Mouse (Mus musculus) CH12.LX (cell line): Measurements from ENCODE around the gene Msmp. TPM values are rescaled to one million over a fixed set of nuclear protein-coding genes. Genes with fewer than 3 reads are reported as not detected.
A peak's percentile ranks its signal among the peaks of the same experiment; 100 is the strongest.

ENCODE experiments used
- DNase-seq: peaks from one replicate; pipeline ENCODE4 v3.0.0-alpha.2; 2013; ENCODE audit errors: extremely low read depth
- H3K27ac ChIP-seq: 2 replicates; pipeline ENCODE4 v1.5.1; 2012; ENCODE audit warnings: low read depth, mild to moderate bottlenecking, control low read depth, moderate library complexity; ENCODE audit not compliant: insufficient read depth
- H3K27me3 ChIP-seq: replicated peaks from 2 replicates; pipeline ENCODE3; 2012; ENCODE audit warnings: inconsistent platforms
- H3K36me3 ChIP-seq, 2 experiments: replicated peaks in 1 of 2; 2 replicates each; pipeline versions ENCODE3 to v1.6.1; 2012; ENCODE audit warnings: inconsistent platforms in 1 of 2, low read length in 1 of 2, mild to moderate bottlenecking in 1 of 2, mixed read lengths in 1 of 2, moderate library complexity in 1 of 2; ENCODE audit not compliant: control insufficient read depth in 1 of 2, insufficient read depth in 1 of 2
- H3K4me1 ChIP-seq, 2 experiments: 2 replicates each; pipeline ENCODE4 v1.6.1; 2012; ENCODE audit warnings: inconsistent platforms in 1 of 2, moderate library complexity in 1 of 2; ENCODE audit not compliant: insufficient read depth in 2 of 2, control insufficient read depth in 1 of 2
- H3K4me2 ChIP-seq: 2 replicates; pipeline ENCODE4 v1.6.1; 2012; ENCODE audit warnings: low read depth, mild to moderate bottlenecking, control low read depth; ENCODE audit not compliant: poor library complexity, insufficient read depth, severe bottlenecking
- H3K4me3 ChIP-seq, 3 experiments: fragments of 150-350 bp in 1 of 3; sonication (generic) in 1 of 3; replicated peaks in 1 of 3; 2 replicates each; pipeline versions ENCODE3 to v1.5.1; 2011 to 2012; ENCODE audit warnings: low read depth in 2 of 3, low read length in 2 of 3, mild to moderate bottlenecking in 2 of 3, moderate library complexity in 2 of 3, control low read depth in 1 of 3, improper control_type of control experiment in 1 of 3, inconsistent platforms in 1 of 3, mixed read lengths in 1 of 3; ENCODE audit not compliant: poor library complexity in 1 of 3
- H3K79me2 ChIP-seq: replicated peaks from 2 replicates; pipeline ENCODE4 v1.6.1; 2012; ENCODE audit warnings: mild to moderate bottlenecking, moderate library complexity; ENCODE audit not compliant: control insufficient read depth, poor library complexity, insufficient read depth, severe bottlenecking; ENCODE audit errors: extremely low read depth
- H3K9ac ChIP-seq: 2 replicates; pipeline ENCODE4 v1.6.1; 2012; ENCODE audit warnings: low read depth, mild to moderate bottlenecking, control low read depth, moderate library complexity; ENCODE audit not compliant: insufficient read depth
- H3K9me3 ChIP-seq: replicated peaks from 2 replicates; pipeline ENCODE3; 2012; ENCODE audit warnings: low read length, inconsistent platforms, mixed read lengths
- BHLHE40 ChIP-seq: IDR thresholded peaks from 2 replicates; pipeline ENCODE4 v1.6.1; 2011; ENCODE audit warnings: mild to moderate bottlenecking, low read depth, low read length, improper control_type of control experiment
- CHD1 ChIP-seq: IDR thresholded peaks from 2 replicates; pipeline ENCODE4 v1.6.1; 2012; ENCODE audit warnings: low read depth, low read length, improper control_type of control experiment, inconsistent platforms
- CHD2 ChIP-seq: IDR thresholded peaks from 2 replicates; pipeline ENCODE4 v1.6.1; 2011; ENCODE audit warnings: low read length, improper control_type of control experiment
- CTCF ChIP-seq, 2 experiments: IDR thresholded peaks in 1 of 2; conservative IDR thresholded peaks in 1 of 2; 2 replicates each; pipeline ENCODE4 v1.5.1; 2011 to 2012; ENCODE audit warnings: low read depth in 2 of 2, low read length in 2 of 2, improper control_type of control experiment in 1 of 2, inconsistent platforms in 1 of 2, mild to moderate bottlenecking in 1 of 2, moderate library complexity in 1 of 2
- E2F4 ChIP-seq: IDR thresholded peaks from 2 replicates; pipeline ENCODE4 v1.6.1; 2011; ENCODE audit warnings: low read depth, low read length, improper control_type of control experiment; ENCODE audit not compliant: insufficient replicate concordance
- ELF1 ChIP-seq: IDR thresholded peaks from 2 replicates; pipeline ENCODE4 v1.6.1; 2014; ENCODE audit warnings: low read depth, mild to moderate bottlenecking, inconsistent platforms, low read length, improper control_type of control experiment
- EP300 ChIP-seq: IDR thresholded peaks from 2 replicates; pipeline ENCODE4 v1.6.1; 2011; ENCODE audit warnings: low read length, improper control_type of control experiment
- ETS1 ChIP-seq: conservative IDR thresholded peaks from 2 replicates; pipeline ENCODE4 v1.6.1; 2012; ENCODE audit warnings: low read depth, mild to moderate bottlenecking, inconsistent platforms, low read length, improper control_type of control experiment, moderate library complexity
- GABPA ChIP-seq: IDR thresholded peaks from 2 replicates; pipeline ENCODE4 v1.6.1; 2012; ENCODE audit warnings: low read depth, low read length, improper control_type of control experiment, inconsistent platforms; ENCODE audit not compliant: insufficient replicate concordance
- HCFC1 ChIP-seq: IDR thresholded peaks from 2 replicates; pipeline ENCODE4 v1.6.1; 2012; ENCODE audit warnings: low read depth, mild to moderate bottlenecking, inconsistent platforms, low read length, improper control_type of control experiment
- IRF4 ChIP-seq: IDR thresholded peaks from 2 replicates; pipeline ENCODE4 v1.6.1; 2014; ENCODE audit warnings: low read depth, mild to moderate bottlenecking, inconsistent platforms, low read length, improper control_type of control experiment
- JUN ChIP-seq: IDR thresholded peaks from 2 replicates; pipeline ENCODE4 v1.6.1; 2011; ENCODE audit warnings: low read depth, mild to moderate bottlenecking, low read length, improper control_type of control experiment, moderate library complexity; ENCODE audit not compliant: insufficient read depth
- JUND ChIP-seq: conservative IDR thresholded peaks from 2 replicates; pipeline ENCODE4 v1.6.1; 2011; ENCODE audit warnings: low read depth, low read length, improper control_type of control experiment
- KAT2A ChIP-seq: IDR thresholded peaks from 2 replicates; pipeline ENCODE4 v1.6.1; 2012; ENCODE audit warnings: low read length, improper control_type of control experiment, inconsistent platforms; ENCODE audit not compliant: insufficient replicate concordance
- MAFK ChIP-seq: IDR thresholded peaks from 2 replicates; pipeline ENCODE4 v1.6.1; 2011; ENCODE audit warnings: low read length, improper control_type of control experiment; ENCODE audit not compliant: insufficient replicate concordance
- MAX ChIP-seq: IDR thresholded peaks from 2 replicates; pipeline ENCODE4 v1.6.1; 2011; ENCODE audit warnings: low read length, improper control_type of control experiment
- MAZ ChIP-seq: IDR thresholded peaks from 2 replicates; pipeline ENCODE4 v1.6.1; 2012; ENCODE audit warnings: low read depth, mild to moderate bottlenecking, inconsistent platforms, low read length, improper control_type of control experiment, moderate library complexity
- MEF2A ChIP-seq: IDR thresholded peaks from 2 replicates; pipeline ENCODE4 v1.6.1; 2014; ENCODE audit warnings: low read depth, mild to moderate bottlenecking, inconsistent platforms, low read length, improper control_type of control experiment, borderline replicate concordance
- MXI1 ChIP-seq: IDR thresholded peaks from 2 replicates; pipeline ENCODE4 v1.6.1; 2011; ENCODE audit warnings: mild to moderate bottlenecking, low read depth, low read length, improper control_type of control experiment
- MYC ChIP-seq: IDR thresholded peaks from 2 replicates; pipeline ENCODE4 v1.6.1; 2011; ENCODE audit warnings: low read depth, mild to moderate bottlenecking, improper control_type of control experiment, low read length
- NELFE ChIP-seq: IDR thresholded peaks from 2 replicates; pipeline ENCODE4 v1.6.1; 2011; ENCODE audit warnings: low read depth, low read length, improper control_type of control experiment
- NRF1 ChIP-seq: IDR thresholded peaks from 2 replicates; pipeline ENCODE4 v1.6.1; 2014; ENCODE audit warnings: low read depth, mild to moderate bottlenecking, inconsistent platforms, low read length, improper control_type of control experiment, moderate library complexity
- PAX5 ChIP-seq: IDR thresholded peaks from 2 replicates; pipeline ENCODE4 v1.6.1; 2012; ENCODE audit warnings: low read length, inconsistent platforms, mixed read lengths
- POLR2A ChIP-seq: IDR thresholded peaks from 2 replicates; pipeline ENCODE4 v1.6.1; 2011; ENCODE audit warnings: low read depth, mild to moderate bottlenecking, improper control_type of control experiment, low read length
- POLR2AphosphoS2 ChIP-seq: IDR thresholded peaks from 2 replicates; pipeline ENCODE4 v1.6.1; 2011; ENCODE audit warnings: low read depth, low read length, improper control_type of control experiment
- RAD21 ChIP-seq: IDR thresholded peaks from 2 replicates; pipeline ENCODE4 v1.6.1; 2011; ENCODE audit warnings: low read depth, mild to moderate bottlenecking, low read length, improper control_type of control experiment, moderate library complexity
- RCOR1 ChIP-seq: conservative IDR thresholded peaks from 2 replicates; pipeline ENCODE4 v1.6.1; 2012; ENCODE audit warnings: low read depth, mild to moderate bottlenecking, inconsistent platforms, low read length, improper control_type of control experiment
- SIN3A ChIP-seq: IDR thresholded peaks from 2 replicates; pipeline ENCODE4 v1.6.1; 2012; ENCODE audit warnings: low read length, improper control_type of control experiment, inconsistent platforms
- SMC3 ChIP-seq: IDR thresholded peaks from 2 replicates; pipeline ENCODE4 v1.6.1; 2011; ENCODE audit warnings: low read depth, low read length, improper control_type of control experiment
- TBP ChIP-seq: conservative IDR thresholded peaks from 2 replicates; pipeline ENCODE4 v1.6.1; 2011; ENCODE audit warnings: low read depth, low read length, improper control_type of control experiment
- TCF12 ChIP-seq: IDR thresholded peaks from 2 replicates; pipeline ENCODE4 v1.6.1; 2014; ENCODE audit warnings: low read depth, mild to moderate bottlenecking, inconsistent platforms, low read length, improper control_type of control experiment
- UBTF ChIP-seq: IDR thresholded peaks from 2 replicates; pipeline ENCODE4 v1.6.1; 2012; ENCODE audit warnings: low read depth, mild to moderate bottlenecking, inconsistent platforms, low read length, improper control_type of control experiment, moderate library complexity
- USF1 ChIP-seq: IDR thresholded peaks from 2 replicates; pipeline ENCODE4 v1.6.1; 2014; ENCODE audit warnings: low read depth, mild to moderate bottlenecking, inconsistent platforms, low read length, improper control_type of control experiment
- USF2 ChIP-seq: conservative IDR thresholded peaks from 2 replicates; pipeline ENCODE4 v1.6.1; 2011; ENCODE audit warnings: low read depth, low read length, improper control_type of control experiment
- ZC3H11A ChIP-seq: IDR thresholded peaks from 2 replicates; pipeline ENCODE4 v1.6.1; 2012; ENCODE audit warnings: low read depth, mild to moderate bottlenecking, inconsistent platforms, low read length, improper control_type of control experiment
- ZKSCAN1 ChIP-seq: IDR thresholded peaks from 2 replicates; pipeline ENCODE4 v1.6.1; 2012; ENCODE audit warnings: low read depth, inconsistent platforms, low read length, improper control_type of control experiment, borderline replicate concordance
- ZMIZ1 ChIP-seq: IDR thresholded peaks from 2 replicates; pipeline ENCODE4 v1.6.1; 2012; ENCODE audit warnings: low read depth, mild to moderate bottlenecking, inconsistent platforms, low read length, improper control_type of control experiment
- ZNF384 ChIP-seq: IDR thresholded peaks from 2 replicates; pipeline ENCODE4 v1.6.1; 2012; ENCODE audit warnings: low read depth, low read length, improper control_type of control experiment, inconsistent platforms
- dilution Hi-C: fragments of 300-500 bp; cut with MboI; formaldehyde crosslinking; loops from 2 replicates; pipeline ENCODE4 v1.14.3; 2020; ENCODE audit warnings: low sequenced_read_pairs; ENCODE audit not compliant: extremely low pct_unique_long_range_greater_than_20kb, extremely low pct_ligation_motif_present
- in situ Hi-C: fragments of 300-500 bp; cut with MboI; formaldehyde crosslinking; loops from 3 replicates; pipeline ENCODE4 v1.14.3; 2019; ENCODE audit warnings: low sequenced_read_pairs, low pct_ligation_motif_present, low pct_unique_long_range_greater_than_20kb, mixed read lengths
- polyA plus RNA-seq: library from polyadenylated mRNA; unstranded; fragments of >175 nt; gene quantifications from 2 replicates; pipeline ENCODE4 v1.2.1, GENCODE M21; 2012; ENCODE audit warnings: low read depth; ENCODE audit not compliant: insufficient read length
- total RNA-seq, 2 experiments: library from RNA; depleted of rRNA; stranded (reverse); fragments of 300-350 nt in 1 of 2; fragments of >200 nt in 1 of 2; gene quantifications; 2 replicates each; pipeline ENCODE4 v1.2.3; 2012 to 2014

Gene Msmp
- total and polyA plus RNA-seq, 3 experiments: 0.72 to 5.9 TPM; not detected in 1

GRCm38 (mm10) chr4:43561997-43562768 is 22.1 kb downstream of the Msmp start, which contains the start of the genes Creb3 and Tln1:
Creb3 (plus strand) TSS chr4:43562332.
Tln1 (minus strand) TSS chr4:43562691.
- TF ChIP-seq POLR2AphosphoS2 (peak; percentile 45; the same call in 1 of the 2 replicates), CHD1 (0 out of 2 replicates have a peak, but pooled peaks have one; percentile 47), UBTF (peak; percentile 88), MAFK (no peak), MAZ (peak; percentile 92), USF1 (no peak), RAD21 (no peak), CHD2 (peak; percentile 72; the same call in 1 of the 2 replicates), KAT2A (peak; percentile 93; the same call in 1 of the 2 replicates), USF2 (no peak), ZKSCAN1 (no peak), EP300 (no peak), MYC (peak; percentile 68), PAX5 (no peak), ZNF384 (peak; percentile 88), NELFE (peak; percentile 80), IRF4 (no peak; the same call in 1 of the 2 replicates), TBP (no peak), RCOR1 (peak; percentile 48; the same call in 1 of the 2 replicates), SIN3A (peak; percentile 94), ZC3H11A (no peak), GABPA (peak; percentile 66), E2F4 (peak; percentile 79; the same call in 1 of the 2 replicates), SMC3 (no peak; the same call in 1 of the 2 replicates), ELF1 (peak; percentile 95), ZMIZ1 (peak; percentile 67), TCF12 (peak; percentile 69), NRF1 (peak; percentile 32; the same call in 1 of the 2 replicates), HCFC1 (peak; percentile 91), BHLHE40 (peak; percentile 60; the same call in 1 of the 2 replicates), MEF2A (peak; percentile 65; the same call in 1 of the 2 replicates), JUN (no peak), CTCF (conservative IDR thresholded peaks at IDR 0.05 in 1 of 2, IDR thresholded peaks at IDR 0.05 in 1 of 2; ENCODE audit: low read depth in 2 of 2, low read length in 2 of 2) (peak in 1 of 2 experiments; percentile 52; a peak in 2 of 4 replicates), JUND (no peak), ETS1 (peak; percentile 37; the same call in 1 of the 2 replicates), MXI1 (peak; percentile 79), POLR2A (peak; percentile 75), MAX (peak; percentile 36; the same call in 1 of the 2 replicates)
- TF ChIP-seq, all 38 proteins: peak for 25
- peak within 1 kb of the TSS; percentile 94 for H3K9ac ChIP-seq
- no peaks in the 10 kb centered on the region for H3K9me3 ChIP-seq
- DNase-seq: peak; percentile 96
- peaks cover 20 to 47% of the 10 kb centered on the region in 2 experiments for H3K4me1 ChIP-seq
- H3K79me2 ChIP-seq: peaks cover 44% of the 10 kb centered on the region
- peak within 1 kb of the TSS; percentile 92 for H3K4me2 ChIP-seq
- peaks cover 24 to 46% of the 10 kb centered on the region in 2 experiments for H3K36me3 ChIP-seq
- dilution Hi-C loops (no loop called here), in situ Hi-C loops (loop anchor here (25.0 kb wide), 1 partner anchor 550 kb away; the partner anchor contains the start of genes Fancg and Vcp)
- peak within 1 kb of the TSS; percentile 85 to 90 (median 89) for H3K4me3 ChIP-seq
- H3K27me3 ChIP-seq: no peaks in the 10 kb centered on the region
- peak within 1 kb of the TSS; percentile 86 for H3K27ac ChIP-seq
